8 mouse cellular contexts compared by ENCODE assay signal in the genomic region with DNA sequence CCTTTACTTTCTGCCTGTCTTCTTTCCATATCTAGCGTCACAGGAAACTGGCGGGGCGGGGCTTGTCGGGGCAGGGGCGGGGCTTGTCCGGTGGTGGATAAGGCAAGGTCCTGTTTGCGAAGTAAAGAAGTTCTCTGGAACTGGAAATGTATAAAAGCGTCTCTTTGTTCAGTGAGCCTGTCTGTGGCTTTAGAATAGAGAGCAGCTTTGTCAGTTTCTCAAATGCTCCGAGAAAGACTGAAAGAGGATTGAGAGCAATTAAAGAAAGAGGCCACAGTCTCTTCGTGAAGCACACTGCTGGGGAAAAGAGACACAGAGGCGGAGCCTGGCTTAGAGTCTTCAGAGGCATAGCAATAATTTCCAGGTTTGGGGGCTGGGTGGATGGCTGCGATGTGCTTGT. TPM values are rescaled to one million over a fixed set of nuclear protein-coding genes. Genes with fewer than 3 reads are reported as not detected.
DNase-seq lines count a peak whose midpoint lies in the region; ATAC-seq and TF ChIP-seq lines count a peak whose summit lies in the region.

No protein-coding gene starts in this region.

- TF ChIP-seq POLR2A in heart, adult 2 months (IDR thresholded peaks at IDR 0.05; ENCODE audit: insufficient read depth, low read depth, low read length): no peak

- TF ChIP-seq EP300 in heart, adult 2 months (IDR thresholded peaks at IDR 0.05; ENCODE audit: insufficient read depth, low read depth, low read length): no peak

- H3K36me3 ChIP-seq in heart, embryonic 10.5 days: no peaks in the 10 kb centered on the region
- H3K36me3 ChIP-seq in heart, adult 2 months (ENCODE audit: control insufficient read depth, insufficient read depth, low read length): no peaks in the 10 kb centered on the region
- H3K36me3 ChIP-seq in hindbrain, postnatal 0 days (ENCODE audit: insufficient read depth, low read length): no peaks in the 10 kb centered on the region

- intact Hi-C loops in heart, adult 2 months (cut with DNase I): loop anchor here (5.0 kb wide), 1 partner anchor 179 kb away; no protein-coding TSS in a partner anchor

- peak overlapping the region; percentile 74 for H3K27ac ChIP-seq in heart, embryonic 10.5 days
- H3K27ac ChIP-seq in heart, adult 2 months: no peak overlapping the region
- H3K27ac ChIP-seq in hindbrain, postnatal 0 days: peak overlapping the region; percentile 56; the same call in 1 of the 2 replicates

- H3K4me1 ChIP-seq in heart, embryonic 10.5 days: peaks cover 20% of the 10 kb centered on the region
- H3K4me1 ChIP-seq in heart, adult 2 months (ENCODE audit: control insufficient read depth, insufficient read depth, low read length): no peaks in the 10 kb centered on the region; the same call in 1 of the 2 replicates
- H3K4me1 ChIP-seq in hindbrain, postnatal 0 days (ENCODE audit: insufficient read depth, low read length): 0 out of 2 replicates have a peak, but pooled peaks cover under 1% of the 10 kb centered on the region

- 20% methylated on average over 12 of the region's 12 CpGs for WGBS in heart, embryonic 10.5 days
- 19% methylated on average over 12 of the region's 12 CpGs for WGBS in heart, adult 2 months
- WGBS in hindbrain, postnatal 0 days: 28% methylated on average over 12 of the region's 12 CpGs

- ATAC-seq in hindbrain, postnatal 0 days: peak; percentile 28; the same call in 1 of the 2 replicates

- peaks cover 23% of the 10 kb centered on the region for H3K27me3 ChIP-seq in heart, embryonic 10.5 days (ENCODE audit: insufficient read depth, poor library complexity, severe bottlenecking)
- H3K27me3 ChIP-seq in heart, adult 2 months (ENCODE audit: control insufficient read depth, insufficient read depth, low read length): no peaks in the 10 kb centered on the region; the same call in none of the 2 replicates
- H3K27me3 ChIP-seq in hindbrain, postnatal 0 days (ENCODE audit: insufficient read depth, low read length): no peaks in the 10 kb centered on the region

- H3K79me2 ChIP-seq in heart, adult 2 months (replicated peaks; ENCODE audit: control insufficient read depth, insufficient read depth, low read length): no peaks in the 10 kb centered on the region

- no peaks in the 10 kb centered on the region for H3K9me3 ChIP-seq in heart, embryonic 10.5 days
- H3K9me3 ChIP-seq in hindbrain, postnatal 0 days (ENCODE audit: low read length): no peaks in the 10 kb centered on the region

- DNase-seq in heart, embryonic 10.5 days (ENCODE audit: low spot score): no peak
- no peak for DNase-seq in heart, adult 2 months
- DNase-seq in 416B (ENCODE audit: low read depth): peak; percentile 74
- peak; percentile 47 for DNase-seq in adrenal gland, postnatal 25 days
- peak; percentile 27 for DNase-seq in hindbrain, postnatal 0 days (ENCODE audit: low spot score)
- peak; percentile 32 for DNase-seq in lung, postnatal 36 days
- DNase-seq in yolk sac, embryonic 10.5 days (ENCODE audit: low spot score): peak; percentile 56
- DNase-seq in cerebellum, postnatal 36 days: no peak

- peak overlapping the region; percentile 33; the same call in 1 of the 2 replicates for H3K4me3 ChIP-seq in heart, embryonic 10.5 days
- H3K4me3 ChIP-seq in heart, adult 2 months: no peak overlapping the region
- no peak overlapping the region for H3K4me3 ChIP-seq in hindbrain, postnatal 0 days (ENCODE audit: low read length)

- H3K9ac ChIP-seq in heart, adult 2 months (ENCODE audit: low read depth, low read length): no peak overlapping the region
- no peak overlapping the region for H3K9ac ChIP-seq in hindbrain, postnatal 0 days (replicated peaks; ENCODE audit: low read length)

- H3K4me2 ChIP-seq in hindbrain, postnatal 0 days (ENCODE audit: low read depth, low read length): peak overlapping the region; percentile 36; the same call in 1 of the 2 replicates

- no peak for TF ChIP-seq CTCF in heart, adult 2 months (IDR thresholded peaks at IDR 0.05)
- TF ChIP-seq CTCF in hindbrain, postnatal 0 days (IDR thresholded peaks at IDR 0.05; ENCODE audit: low read depth): no peak

RNA-seq across cellular contexts. Expression of gene Ints14, which starts 4.4 kb away (rescaled TPM):
- 55.4 and 58.3 TPM in 2 replicates for polyA plus RNA-seq in heart, embryonic 10.5 days (2016; fragmentation: Nextera tagmentation; extraction: Ambion mirVana)
- 10 to 100 TPM; 14.0 to 15.3 TPM for total RNA-seq in heart, adult 2 months (2021)
- 11.0 and 20.5 TPM in 2 replicates for polyA plus RNA-seq in heart, adult 2 months (2012; rRNA removed)
- 29.8 and 33.7 TPM in 2 replicates for total RNA-seq in adrenal gland, postnatal 25 days (2021)
- 28.8 and 30.6 TPM in 2 replicates for total RNA-seq in hindbrain, postnatal 0 days (2014; rRNA removed)
- 30.0 and 30.4 TPM in 2 replicates for polyA plus RNA-seq in hindbrain, postnatal 0 days (2015; fragmentation: Nextera tagmentation; extraction: Ambion mirVana)

RNA-seq across cellular contexts. Expression of gene Slc24a1, which starts 4.9 kb away (rescaled TPM):
- 0.08 and 0.09 TPM in 2 replicates for polyA plus RNA-seq in heart, embryonic 10.5 days (2016; fragmentation: Nextera tagmentation; extraction: Ambion mirVana)
- under 1 TPM; 0.05 to 0.10 TPM for total RNA-seq in heart, adult 2 months (2021)
- polyA plus RNA-seq in heart, adult 2 months (2012; rRNA removed): 0.02 TPM in 1 of 2 replicates, not detected in the other
- total RNA-seq in adrenal gland, postnatal 25 days (2021): not detected in 2 replicates
- total RNA-seq in hindbrain, postnatal 0 days (2014; rRNA removed): 0.31 TPM in 1 of 2 replicates, not detected in the other
- 0.03 and 0.06 TPM in 2 replicates for polyA plus RNA-seq in hindbrain, postnatal 0 days (2015; fragmentation: Nextera tagmentation; extraction: Ambion mirVana)

Comparison
In these comparisons a context has a peak if more than half of its experiments do, and no peak if none do; other contexts are left out.
1. DNase-seq: peak in 416B (single experiment), adrenal gland, postnatal 25 days (single experiment), hindbrain, postnatal 0 days (single experiment), lung, postnatal 36 days (single experiment) and yolk sac, embryonic 10.5 days (single experiment); none in heart, embryonic 10.5 days (single experiment), heart, adult 2 months (0 of 2) and cerebellum, postnatal 36 days (0 of 2).